Mouse (Mus musculus): ENCODE results near the gene Gpr65.
"Not testable (repeated sequence)": the region's sequence is repeated elsewhere in the genome, so short reads cannot be mapped to it uniquely, and the experiment has no call there.

Gpr65 gene

DNA sequence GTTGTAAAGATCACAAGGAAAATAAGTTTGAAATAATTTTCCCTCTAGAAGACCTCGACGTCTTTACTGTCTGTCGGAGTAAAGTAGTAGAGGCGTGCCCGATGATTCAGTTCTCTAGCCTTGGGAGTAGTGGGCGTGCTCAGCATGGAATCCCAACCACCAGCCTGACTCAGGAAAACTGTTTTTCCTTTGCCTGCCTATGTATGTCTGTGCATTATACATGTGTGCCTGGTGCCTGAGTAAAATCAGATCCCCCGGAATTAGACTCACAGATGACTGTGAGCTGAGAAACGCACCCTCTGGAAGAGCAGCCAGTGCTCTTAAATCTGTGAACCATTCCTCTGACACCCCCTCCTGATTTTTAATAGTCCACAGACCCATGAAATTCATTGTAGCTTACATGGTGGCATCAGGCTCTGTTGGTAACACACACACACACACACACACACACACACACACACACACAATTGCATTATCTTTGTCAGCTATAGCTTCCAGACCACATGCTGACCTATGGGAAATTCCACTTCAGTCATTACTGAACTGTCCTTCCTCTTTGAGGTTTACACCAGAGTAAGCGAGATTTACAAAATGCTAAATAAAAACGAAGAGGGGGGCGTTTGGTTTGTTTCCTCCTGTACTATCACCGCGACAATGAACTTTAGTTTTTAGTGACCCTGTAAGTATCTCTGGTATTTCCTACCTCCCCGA, 14.5 kb downstream of the Gpr65 start:
- CTCF ChIA-PET, result interaction anchor here (0.6 kb wide), 1 partner anchor 199 kb away, joined by 13 read pairs; no protein-coding TSS in a partner anchor

DNA sequence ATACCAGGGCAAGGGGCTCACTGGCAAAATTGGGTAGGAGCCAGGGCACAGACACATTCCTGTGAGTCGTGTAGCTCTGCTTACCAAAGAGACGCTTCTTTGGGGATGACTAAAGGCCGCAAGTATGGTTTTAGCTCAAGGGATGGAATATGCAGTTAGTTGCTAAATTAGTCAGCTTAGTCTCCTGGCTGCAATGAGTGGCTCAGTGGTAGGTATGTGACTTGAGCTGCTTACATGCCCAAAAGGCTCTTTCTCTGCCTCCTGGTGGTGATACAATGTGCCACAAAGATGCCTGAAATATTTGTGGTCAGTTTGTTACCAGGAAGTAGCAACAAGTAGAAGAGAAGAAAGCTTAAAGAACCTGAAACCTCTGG, 15.0 kb downstream of the Gpr65 start:
- CTCF ChIA-PET, result no interaction called here

DNA sequence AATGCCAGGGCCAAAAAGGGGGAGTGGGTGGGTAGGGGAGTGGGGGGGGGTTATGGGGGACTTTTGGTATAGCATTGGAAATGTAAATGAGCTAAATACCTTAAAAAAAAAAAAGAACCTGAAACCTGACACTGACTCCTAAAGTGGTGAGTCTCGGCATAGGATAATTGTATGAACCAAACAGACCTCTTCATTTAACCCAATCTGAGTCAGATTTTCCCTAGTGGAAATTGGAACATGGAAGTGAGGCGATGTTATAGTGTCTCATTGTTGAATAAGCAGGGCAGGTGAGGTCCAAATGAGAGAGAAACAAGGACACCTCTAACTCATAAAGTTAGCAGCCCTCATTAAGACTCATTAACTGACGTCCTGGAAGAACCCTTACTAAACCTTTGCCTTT, 16.0 kb downstream of the Gpr65 start:
- CTCF ChIA-PET, result no interaction called here

DNA sequence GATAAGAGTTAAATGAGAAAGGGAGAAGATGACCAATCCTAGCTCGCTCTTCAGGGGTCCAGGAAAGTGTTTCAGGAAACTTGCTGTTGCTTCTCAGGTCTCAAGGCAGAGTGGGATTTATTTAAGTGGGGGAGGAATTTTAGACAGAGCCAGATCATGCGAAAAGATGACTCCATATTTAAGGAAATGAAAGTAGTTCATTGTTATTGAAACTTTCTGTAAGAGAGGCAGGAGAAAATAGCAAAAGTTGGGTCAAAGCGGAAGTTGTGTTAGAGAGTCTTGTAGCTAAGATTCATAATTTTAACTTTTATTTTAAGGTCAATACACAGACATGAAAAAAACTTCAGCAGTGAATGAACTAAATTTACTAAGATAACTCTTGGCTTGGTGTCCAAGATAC, 22.0 kb downstream of the Gpr65 start:
- CTCF ChIA-PET, result no interaction called here

DNA sequence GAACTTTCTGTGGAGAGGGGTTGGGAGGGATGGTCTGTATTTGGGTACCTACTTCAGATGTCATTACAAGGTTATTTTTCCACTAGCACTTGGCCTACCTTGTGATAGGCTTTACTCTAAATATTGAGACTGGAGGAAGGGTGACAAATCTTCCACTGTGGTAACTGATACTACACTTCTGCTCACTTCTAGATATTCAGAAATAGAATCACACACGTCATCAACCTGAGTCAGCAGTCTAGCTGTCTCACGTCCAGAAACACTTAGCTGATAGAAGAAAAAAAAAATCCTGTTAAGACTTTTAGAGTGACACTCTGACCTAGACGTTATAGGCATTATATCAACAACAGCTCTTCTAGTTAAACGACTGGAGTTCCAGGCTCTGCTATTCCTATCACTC, 23.8 kb downstream of the Gpr65 start:
- CTCF ChIA-PET, result no interaction called here

- CTCF ChIA-PET, result interaction anchor here (1.2 kb wide), 1 partner anchor 82 kb away, joined by 3 read pairs; no protein-coding TSS in a partner anchor
Measured at GRCm38 (mm10) chr12:98294241-98294640, 25.8 kb downstream of the Gpr65 start.

DNA sequence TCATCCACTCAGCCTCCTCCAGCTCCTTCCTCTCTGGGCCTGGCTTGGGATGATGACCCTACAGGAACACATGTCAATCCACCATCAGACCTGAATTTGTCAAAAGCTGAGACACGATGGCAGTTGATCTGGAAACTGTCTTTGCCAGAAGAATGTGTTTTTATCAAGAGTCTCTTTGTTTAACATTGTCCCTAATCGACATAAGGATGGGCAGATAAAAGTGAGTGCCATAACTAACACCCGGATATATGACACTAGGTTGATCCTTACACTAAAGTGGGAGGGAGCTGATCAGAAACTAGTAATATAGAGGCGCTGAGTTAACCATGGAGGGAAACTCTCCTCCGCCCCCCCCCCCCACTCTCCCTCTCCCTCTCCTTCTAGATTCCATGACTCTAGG, 33.5 kb downstream of the Gpr65 start:
- CTCF ChIA-PET, result no interaction called here

DNA sequence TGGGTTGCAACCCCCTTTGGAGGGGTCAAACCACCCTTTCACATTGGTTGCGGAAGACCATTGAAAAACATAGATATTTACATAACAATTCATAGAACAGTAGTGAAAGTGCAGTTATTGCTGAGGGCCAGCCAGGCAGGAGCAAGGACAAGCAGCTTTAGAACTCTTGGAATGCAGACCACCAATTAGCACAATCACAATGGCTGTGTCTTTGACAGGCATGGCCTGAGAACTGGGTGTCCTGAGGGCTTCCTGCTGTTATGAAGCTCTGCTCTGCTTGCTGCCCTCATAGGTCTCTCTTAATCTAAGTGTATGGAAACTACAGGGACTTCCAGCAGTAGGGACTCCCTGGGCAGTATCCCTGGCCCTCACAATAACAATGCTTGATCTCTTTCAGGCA, 34.6 kb downstream of the Gpr65 start:
- CTCF ChIA-PET, result no interaction called here

- CTCF ChIA-PET, result no interaction called here
Measured at GRCm38 (mm10) chr12:98307179-98307915, 38.9 kb downstream of the Gpr65 start.

DNA sequence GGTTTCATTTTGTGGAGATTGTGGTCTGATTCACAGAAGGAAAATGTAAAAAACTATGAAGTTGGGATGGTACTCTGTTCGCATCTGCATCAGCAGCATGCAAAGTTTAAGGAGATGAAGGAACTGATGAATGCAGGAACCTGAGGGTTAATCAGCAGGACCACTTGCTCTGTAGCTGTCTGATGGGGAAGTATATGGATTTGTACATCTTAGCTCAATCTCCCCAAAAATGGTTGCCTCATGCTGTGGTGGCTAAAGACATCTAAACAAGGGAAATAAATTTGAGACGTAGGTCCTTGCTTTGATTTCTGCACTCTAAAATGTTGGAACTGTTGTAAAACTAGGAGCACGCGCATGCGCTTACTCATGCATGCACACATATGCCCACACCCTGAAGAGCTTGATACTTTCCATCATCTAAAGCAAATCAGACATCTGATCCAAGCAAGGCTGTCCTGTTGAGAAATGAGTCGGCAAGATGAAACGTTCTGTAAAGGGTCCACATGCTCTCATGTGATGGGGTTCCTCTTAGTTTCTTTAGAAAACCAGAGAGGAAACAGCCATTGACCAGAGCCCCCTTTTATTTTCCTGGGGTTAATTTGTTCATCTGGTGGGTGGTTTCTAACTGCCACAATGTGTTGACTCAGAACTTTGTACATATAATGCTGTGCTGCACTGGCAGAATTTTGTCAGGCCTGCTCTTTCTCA, 43.1 kb downstream of the Gpr65 start:
- CTCF ChIA-PET, result interaction anchor here (0.8 kb wide), 1 partner anchor 52 kb away, joined by 3 read pairs; no protein-coding TSS in a partner anchor

GRCm38 (mm10) chr12:98315924-98316323, 47.5 kb downstream of the Gpr65 start:
- CTCF ChIA-PET, result no interaction called here

DNA sequence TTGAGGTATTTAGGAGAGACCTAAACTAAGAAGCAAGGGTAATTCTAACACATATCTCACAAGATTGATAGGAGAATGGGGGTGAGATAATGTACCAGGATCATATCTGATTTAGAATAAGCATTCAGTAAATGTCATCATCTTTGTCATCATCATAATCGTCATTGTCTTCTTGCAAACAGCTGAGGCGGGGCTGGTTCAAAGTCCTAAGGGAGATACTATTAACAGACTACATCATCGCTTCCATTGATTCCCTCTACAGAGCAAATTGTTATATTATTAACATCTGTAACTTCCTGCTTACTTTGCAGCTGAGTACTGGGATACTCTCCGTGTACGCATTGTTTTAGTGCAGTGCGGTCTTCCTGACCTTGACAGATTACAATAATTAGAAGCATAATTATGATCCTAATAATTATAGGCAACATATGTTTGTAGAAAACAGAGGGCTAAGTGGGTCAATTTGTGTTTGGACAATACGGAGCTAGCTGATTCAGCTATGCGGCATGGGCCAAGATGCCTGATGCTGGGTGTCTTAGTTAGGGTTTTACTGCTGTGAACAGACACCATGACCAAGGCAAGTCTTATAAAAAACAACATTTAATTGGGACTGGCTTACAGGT, 49.4 kb downstream of the Gpr65 start:
- CTCF ChIA-PET, result no interaction called here

DNA sequence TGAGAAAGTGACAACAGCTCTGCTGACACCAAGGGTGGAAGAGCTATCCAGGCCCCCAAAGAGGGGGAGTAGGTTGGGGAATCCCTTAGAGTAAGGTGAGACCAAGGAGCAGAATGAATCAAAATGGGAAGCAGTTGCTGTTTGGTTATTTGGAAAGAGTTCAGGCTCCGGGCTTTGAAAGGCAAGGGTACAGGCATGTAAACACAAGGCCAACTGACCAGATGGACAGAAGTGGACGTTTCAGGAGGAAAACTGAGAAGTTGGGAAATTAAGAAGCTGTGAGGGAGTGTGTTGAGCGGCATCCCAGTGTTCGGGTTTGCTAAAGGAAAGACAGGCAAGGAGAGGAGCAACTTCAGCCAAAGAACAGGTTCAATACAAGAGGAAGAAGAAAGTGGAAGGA, 54.0 kb downstream of the Gpr65 start:
- CTCF ChIA-PET, result no interaction called here

- CTCF ChIA-PET, result not testable (repeated sequence)
Measured at GRCm38 (mm10) chr12:98324170-98324569, 55.7 kb downstream of the Gpr65 start.

Data from spleen, embryonic (tissue).